Mouse (Mus musculus) E14TG2a.4 (cell line): ENCODE measurements at regions not wholly inside any gene's neighbourhood (a gene's known extent, or its start where the extent isn't known, plus 50 kb on each side); places are given as distances from the start of the nearest gene placed in this dataset.

Source experiments
- CTCF ChIP-seq: conservative IDR thresholded peaks from 2 replicates; pipeline ENCODE4 v1.5.1; 2014; ENCODE audit warnings: low read length
- NANOG ChIP-seq: IDR thresholded peaks from 2 replicates; pipeline ENCODE4 v1.6.1; 2014; ENCODE audit warnings: borderline replicate concordance, low read length, mixed read lengths

- no peak for TF ChIP-seq CTCF
- TF ChIP-seq NANOG = no peak
Observed at GRCm38 (mm10) chr10:117501426-117501825, 121.6 kb upstream of the Cpsf6 start.
